Mouse (Mus musculus) skeletal muscle tissue, adult 2 months (tissue): ENCODE measurements around the gene Cnot10.

Experiments used
- DNase-seq: peaks from one replicate; pipeline ENCODE4 v3.0.0-alpha.2; 2012; ENCODE audit warnings: low read depth, low spot score

The Cnot10 gene

DNA sequence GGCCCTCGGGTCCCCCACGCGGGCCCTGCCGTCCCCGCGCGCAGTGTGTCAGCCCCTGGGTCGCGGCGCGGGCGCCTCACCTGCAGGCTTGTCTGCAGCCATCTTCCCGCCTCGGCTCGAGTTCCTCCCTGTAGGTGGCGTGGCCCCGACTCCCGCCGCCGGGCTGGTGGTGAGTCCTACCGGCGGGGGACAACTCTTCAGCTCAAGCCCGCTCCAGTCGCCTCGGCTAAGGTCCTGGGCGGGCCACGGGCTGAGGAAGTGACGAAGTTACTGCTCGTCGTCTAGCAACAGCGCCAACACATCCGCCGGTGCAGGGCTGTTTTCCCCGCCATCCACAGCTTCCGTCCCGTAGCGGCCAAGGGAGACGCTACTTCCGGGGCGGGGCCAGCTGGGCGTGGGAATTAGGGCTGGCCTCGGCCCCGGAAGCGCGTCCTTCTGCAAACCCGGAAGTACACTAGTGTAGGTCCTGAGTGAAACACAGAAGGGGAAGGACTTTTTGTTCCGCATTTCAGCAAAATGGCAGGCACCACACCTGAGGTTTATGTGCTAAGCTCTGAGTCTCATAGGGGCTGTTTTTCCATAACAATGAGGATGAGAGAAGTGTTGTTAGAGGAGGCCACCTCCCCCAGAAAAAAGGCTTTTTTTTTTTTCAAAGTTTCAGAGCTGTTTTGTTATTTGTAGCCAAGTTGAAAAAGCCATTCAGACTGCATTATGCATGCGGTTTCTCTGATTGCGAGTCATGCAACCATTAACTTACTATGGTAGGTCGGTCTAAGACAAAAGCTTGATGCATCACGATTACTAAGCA lies at the start of gene Cnot10:
TSS of gene Cnot10 (minus strand) at position 346 of the 808 bp plus-strand sequence.
- peak; percentile 98 for DNase-seq

DNA sequence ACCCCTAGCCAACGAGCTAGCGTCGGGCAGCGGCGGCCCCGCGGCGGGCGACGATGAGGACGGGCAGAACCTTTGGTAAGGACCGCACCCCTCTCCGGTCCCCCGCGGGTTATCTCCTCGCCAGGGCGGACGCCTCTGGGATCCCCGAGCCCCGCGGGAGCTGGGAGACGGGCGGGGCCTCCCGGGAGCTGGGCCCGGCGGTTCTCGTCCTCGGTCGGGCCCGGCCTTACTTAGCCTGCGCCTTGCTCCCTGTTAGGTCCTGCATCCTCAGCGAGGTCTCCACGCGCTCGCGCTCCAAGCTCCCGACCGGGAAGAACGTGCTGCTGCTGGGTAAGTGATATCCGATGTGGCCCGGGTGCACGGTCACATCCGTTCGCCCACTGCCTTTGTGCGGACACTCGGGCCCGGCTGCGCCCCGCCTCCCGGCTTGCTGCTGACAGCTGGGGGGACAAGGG lies 49.0 kb upstream of the Cnot10 start:
- DNase-seq, result peak; percentile 25

DNA sequence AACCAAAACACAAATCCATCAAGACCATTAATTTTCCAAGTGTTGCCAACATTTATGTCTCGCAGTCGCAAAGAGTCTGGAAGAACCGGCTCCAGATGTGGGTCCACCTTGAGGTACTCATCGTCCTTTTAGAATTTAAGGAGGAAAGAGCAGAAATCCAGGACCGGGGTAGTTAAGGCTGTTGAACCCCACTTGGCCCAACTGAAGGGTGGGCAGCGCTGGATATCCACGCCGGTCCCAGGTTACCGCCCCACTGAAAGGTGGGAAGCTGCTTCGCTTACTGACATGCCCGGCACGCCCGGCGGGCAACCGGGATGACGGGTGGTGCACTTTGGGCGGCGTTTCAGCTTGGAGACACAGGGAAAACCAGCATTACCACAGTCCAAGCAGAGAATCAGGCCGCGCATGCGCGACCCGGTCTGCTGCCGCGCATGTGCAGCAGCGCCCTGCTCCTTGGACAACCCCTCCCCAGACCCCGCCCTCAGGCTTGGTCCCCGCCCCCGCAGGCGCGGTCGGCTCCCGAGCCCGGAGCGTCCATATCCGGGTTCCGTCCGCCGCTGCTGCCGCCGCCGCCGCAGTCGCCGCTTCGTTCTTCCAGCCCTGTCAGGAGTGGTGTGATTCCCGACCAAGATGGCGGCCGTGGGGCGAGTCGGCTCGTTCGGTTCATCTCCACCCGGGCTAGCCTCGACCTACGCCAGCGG lies 48.4 kb upstream of the Cnot10 start, which contains the start of gene Dync1li1:
TSS of gene Dync1li1 (plus strand) at position 539 of the 701 bp plus-strand sequence.
- peak; percentile 98 for DNase-seq

DNA sequence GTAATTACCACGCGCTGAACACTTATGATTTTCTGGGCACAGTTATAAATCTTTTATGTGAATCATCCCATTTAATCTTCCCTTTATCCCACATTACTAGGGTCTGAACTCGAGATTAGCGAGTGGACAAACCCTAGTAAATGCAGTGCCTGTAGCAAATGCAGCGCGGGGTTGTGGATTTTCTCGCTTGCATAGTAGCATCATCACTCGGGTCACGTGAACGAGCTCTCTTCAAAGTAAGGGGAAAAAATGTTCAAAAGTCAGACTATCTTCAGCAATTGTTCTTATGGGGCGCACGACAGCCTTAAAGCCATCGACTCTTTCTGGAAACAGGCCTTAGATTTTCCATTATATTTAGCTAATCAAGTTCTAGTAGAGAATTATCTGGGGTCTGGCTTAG lies 47.7 kb upstream of the Cnot10 start:
- no peak for DNase-seq

DNA sequence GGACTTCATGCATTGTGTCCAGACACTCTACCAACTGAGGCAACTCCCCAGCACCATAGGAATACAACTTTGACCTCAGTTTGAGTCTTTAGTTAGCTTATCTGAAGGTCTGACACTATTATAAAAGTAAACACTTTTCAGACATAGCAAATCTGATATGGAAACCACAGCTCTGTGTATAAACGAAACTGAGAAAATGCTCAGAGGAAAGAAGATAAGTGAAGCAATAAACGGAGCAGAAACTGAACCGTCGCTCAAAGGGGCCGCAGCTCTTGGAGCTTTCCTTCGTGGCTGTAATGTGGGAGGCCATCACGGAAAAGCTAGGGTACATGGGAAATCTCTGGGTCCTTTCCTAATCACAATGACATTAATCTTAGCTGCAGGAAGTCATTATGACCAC lies 46.3 kb upstream of the Cnot10 start:
- DNase-seq, result no peak

DNA sequence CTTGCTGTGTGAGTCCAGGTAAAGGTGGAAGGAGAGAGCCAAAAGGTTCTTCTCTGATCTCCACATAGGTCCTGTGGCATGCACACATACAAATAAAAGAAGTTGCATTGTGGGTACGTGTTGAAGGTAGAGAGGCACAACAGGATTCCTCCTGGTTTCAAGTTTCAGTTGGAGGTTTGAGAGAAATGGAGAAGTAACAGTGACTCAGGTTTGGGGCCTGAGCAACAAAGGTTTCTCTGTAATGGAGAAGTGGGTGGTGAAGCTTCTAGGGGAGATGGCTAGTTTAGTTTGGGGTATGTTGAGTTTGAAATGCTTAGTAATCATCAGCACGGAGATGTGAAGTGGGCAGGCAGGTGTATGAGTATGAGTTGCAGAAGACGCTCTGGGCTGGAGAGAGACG lies 42.2 kb upstream of the Cnot10 start:
- DNase-seq, result no peak

DNA sequence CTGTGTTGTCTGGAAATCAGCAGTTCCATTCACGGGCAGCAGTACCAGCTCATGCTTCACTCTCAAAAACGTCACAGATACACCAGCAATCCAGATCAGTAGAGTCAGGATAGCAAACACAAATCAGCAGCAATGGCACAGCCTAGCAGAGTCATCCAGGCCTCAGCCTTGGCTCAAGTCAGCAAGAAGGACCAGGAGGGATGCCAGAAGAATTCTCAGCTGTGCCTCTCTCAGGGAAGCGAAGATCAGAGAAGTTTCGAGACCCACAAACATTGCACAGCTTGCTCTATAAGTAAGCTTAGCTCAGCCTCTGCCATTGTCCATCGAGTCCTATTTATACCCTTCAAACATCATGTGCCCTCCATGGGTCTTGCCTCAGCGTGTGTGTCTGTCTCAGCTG lies 40.5 kb upstream of the Cnot10 start:
- DNase-seq, result no peak

DNA sequence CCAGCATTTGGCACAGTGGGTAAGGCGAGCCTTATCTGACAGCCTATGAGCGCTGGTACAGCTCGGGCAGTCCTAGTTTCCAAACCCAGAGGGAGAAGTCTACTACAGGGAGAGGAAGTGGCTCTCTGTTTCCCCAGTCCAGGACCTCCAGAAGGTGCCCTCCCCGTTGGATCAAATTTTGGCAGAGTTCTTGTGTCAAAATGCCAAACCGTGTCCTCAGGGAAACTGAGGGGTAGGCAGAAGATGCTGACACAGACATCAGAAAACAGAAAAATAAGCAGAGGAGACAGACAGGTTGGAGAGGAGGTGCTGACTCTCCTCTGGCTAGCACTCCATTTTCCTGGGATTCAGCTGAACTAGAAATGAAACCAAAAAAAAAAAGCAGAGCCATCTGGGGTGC lies 40.0 kb upstream of the Cnot10 start:
- DNase-seq, result no peak

DNA sequence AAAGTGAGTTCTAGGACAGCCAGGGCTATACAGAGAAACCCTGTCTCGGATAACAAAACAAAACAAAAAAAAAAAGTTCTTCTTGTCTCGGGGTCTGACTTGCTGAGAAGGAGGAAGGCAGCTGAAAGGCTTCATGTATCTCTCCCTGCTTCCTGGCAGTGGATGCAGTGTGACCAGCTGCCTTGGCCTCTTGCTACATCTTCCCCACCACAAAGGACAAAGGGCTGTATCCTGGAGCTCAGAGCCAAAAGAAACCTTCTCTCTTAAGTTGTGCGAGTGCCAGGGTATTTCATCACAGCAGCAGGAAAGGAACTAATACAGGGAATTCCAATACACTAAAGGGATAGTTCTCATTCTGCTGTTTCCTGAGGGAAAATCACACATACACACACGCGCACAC lies 38.6 kb upstream of the Cnot10 start:
- DNase-seq, result no peak

DNA sequence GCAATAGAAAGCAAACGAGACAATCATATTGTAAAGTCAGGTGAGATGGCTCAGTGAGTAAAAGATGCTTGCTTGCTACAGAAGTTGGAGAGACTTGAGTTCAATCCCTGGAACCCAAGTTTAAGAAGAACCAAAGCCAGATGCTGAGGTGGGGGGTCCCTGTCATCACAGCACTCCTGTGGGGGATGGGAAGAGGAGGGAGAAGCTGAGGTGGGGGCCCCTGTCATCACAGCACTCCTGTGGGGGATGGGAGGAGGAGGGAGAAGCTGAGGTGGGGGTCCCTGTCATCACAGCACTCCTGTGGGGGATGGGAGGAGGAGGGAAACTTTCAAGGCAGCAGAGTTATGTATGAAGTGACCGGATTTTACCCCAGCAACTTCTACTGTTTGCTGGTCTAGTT lies 33.6 kb upstream of the Cnot10 start:
- no peak for DNase-seq

DNA sequence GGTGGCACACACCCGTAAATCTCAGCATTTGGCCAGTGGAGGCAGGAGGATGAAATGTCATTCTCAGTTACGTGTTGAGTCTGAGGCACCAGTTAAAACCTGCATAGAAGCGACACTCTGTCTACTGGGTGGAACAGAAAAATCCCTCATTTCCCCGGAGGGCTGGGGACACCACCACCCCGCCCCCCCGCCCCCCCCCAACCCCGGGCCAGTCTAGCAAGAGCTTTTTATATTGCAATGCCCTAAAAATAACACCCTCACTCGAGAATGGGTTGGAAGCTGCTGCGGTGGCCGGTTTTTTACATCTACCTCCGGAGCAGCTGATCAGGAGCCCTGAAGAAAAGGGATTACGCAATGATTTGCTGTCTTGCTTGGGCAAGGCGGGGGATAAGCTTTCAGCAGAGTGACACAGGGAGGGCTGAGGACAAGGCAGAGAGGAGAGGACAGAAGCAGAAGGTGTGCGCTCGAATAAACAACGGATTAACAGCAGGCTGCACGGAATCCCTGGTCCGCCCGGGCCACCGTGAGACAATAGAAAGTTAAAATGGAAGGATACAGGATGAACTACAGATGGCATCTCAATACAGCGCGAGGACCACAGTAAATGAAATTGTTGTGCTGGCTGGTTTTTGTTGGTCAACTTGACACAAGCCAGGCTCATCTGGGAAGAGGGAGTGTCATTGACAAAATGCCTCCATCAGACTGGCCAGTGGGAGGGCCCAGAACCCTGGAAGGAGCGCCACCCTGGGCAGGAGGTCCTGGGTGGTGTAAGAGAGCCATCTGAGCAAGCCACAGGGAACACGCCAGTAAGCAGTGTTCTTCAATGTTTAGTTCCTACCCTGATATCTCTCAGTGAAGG lies 32.9 kb upstream of the Cnot10 start:
- peak; percentile 34 for DNase-seq

DNA sequence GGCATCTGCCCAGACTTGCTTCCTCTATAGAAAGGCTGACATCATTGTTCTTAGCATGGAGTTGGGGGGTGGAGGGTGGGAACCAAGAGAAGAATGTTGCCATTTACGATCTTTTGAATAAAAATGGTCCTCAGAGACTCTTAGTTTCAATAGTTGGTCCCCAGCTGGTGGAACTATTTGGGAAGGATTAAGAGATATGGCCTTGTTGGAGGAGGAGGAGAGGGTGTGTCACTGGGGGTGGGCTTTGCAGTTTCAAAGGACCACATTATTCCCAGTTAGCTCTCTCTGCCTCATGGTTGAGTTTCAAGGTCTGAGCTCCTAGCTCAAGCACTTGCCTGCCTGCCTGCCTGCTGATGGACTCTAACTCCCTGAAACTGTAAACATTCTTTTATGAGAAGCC lies 32.0 kb upstream of the Cnot10 start:
- DNase-seq, result no peak

DNA sequence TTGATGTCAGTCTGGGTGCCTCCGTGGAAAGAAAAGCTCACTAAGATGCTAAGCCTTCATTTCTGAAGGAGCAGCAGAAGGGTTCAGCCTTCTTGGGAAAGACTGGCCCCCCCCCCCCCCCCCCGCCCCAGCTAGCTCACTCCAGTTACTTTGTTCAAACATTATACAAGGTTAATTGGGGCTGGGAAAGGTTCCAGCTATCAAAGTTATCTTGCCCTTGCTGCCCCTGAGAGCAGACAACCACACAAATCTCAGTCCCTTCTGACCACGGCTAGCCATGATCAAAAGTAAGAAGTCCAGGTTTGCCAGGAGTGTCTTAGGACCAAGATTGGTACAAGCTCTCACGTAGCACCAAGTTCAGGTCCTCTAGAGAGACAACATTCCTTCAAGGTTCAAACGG lies 29.0 kb upstream of the Cnot10 start:
- DNase-seq, result no peak

DNA sequence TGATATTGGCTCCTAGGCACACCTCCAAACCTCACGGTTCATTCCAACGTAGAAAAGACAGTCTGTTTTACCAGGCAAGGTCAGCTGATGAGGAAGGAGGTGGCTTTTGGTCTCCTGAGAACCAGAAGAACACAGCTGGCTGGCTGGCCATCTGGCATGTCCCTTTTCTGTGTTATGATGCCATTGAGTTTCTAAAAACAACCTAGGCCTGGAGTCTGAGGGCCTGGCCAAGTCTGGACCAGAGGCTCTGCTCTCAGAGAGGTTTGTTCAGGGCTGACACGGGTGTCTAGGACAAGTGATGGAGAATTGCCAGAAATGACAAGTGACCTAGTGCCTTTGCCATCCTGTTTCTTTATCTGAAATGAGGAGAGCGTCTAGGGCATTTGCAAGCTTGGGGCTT lies 28.1 kb upstream of the Cnot10 start:
- peak; percentile 23 for DNase-seq

DNA sequence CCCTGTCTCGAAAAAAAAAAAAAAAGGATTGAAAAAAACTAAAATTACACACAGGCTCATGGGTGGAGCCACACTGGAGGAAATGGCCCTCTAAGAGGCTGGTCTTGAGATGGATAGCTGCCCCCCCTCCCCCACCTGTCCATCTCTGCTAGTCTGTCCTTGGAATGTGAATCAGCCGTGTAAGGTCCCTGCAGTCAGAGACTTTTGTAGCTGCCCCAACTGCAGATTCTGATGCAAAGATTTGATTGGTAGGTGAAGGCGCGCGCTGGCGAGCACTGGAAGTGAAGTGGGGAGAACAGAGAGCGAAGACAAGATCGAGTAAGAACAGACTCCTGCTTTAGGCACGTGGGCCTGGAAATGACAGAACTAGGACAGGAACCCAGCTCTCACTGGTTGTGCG lies 26.9 kb upstream of the Cnot10 start:
- DNase-seq, result no peak

DNA sequence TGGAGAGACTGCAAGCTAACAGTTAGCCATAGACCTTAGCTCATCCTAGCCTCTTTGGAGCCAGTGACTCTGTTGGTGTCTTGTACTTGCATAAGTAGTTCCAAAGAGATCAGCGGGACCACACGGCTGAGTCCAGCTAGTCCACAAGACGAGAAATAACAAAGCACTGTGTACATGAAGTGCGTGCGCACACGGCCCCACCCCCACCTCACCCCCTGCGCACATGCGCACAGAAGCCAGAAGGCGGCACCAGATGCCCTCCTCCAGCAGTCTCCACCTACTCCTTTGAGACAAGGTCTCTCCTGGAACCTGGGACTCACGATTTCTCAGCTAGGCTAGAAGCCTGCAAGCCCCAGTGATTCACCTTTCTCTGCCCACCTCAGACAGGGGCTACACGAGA lies 23.8 kb upstream of the Cnot10 start:
- DNase-seq, result no peak

DNA sequence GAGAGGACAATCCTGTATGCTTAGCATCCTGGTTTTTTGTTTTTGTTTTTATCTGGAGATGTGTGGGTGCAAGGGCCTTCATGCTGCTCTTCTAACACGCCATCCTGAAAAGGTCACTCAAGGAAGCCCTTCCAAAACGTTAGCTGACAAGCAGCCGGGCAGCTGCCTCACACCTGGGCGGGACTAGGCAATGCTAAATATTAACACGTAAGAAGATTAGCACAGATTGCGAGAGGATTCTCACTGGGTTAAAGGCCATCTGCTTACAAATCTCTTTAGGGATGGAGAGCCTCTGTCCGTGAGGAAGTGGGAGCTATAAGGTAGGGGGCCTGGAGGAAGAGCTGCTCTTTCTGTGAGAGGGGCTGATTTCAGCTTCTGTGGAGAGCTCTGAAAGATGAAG lies 22.0 kb upstream of the Cnot10 start:
- DNase-seq, result no peak

DNA sequence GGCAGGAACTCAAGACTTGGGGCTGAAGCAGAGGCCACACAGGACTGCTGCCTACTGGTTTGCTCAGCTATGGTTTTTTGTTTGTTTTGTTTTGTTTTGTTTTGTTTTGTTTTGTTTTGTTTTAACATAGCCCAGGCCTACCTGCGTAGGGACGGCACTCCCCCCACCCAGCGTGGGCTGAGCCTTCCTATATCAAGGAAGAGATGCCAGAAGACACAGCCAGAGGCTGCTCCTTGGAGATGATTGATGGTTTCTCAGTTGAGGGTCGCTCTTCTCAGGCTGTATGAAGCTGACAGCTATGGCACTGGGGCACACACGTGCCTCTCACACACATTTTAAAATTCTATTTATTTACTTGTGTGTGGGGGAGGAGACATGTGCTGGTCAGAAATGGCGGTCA lies 21.0 kb upstream of the Cnot10 start:
- DNase-seq, result no peak

DNA sequence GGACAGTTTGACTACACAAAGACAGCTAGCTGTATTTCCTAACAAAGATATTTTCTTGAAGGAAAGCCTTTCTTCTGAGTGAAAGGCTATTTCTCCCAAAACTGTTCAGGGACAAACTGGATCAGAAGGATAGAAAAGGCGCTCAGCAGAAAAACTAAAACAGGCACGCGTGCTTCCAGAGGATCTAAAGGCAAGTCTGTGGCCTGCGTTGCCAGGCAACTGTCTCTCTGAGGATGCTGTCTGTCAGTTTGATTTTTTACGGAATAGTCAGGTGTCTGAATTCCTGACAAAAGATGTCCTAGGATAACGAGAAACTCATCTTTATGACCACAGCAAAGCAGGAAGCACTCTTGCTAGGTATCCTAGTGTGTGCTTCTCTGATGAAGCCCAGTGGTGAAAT lies 20.5 kb upstream of the Cnot10 start:
- no peak for DNase-seq

DNA sequence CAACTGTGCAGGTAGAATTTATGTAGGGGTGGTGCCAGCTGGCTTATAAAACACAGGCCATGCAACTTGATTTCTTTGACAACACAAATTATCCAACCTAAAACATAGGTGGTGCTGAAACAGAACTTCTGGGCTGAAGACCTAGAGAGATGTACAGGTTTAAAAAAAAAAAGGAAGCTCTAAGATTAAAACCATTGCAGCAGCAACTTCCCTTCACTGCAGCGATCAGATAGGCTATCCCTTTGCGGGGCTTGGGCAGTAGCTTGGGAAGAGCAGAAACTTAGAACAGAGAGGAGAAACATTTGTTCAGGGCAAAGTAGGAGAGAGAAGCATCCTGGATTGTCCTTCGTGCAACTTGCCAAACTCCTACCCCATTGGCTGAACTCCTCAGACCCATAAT lies 16.7 kb upstream of the Cnot10 start:
- no peak for DNase-seq

DNA sequence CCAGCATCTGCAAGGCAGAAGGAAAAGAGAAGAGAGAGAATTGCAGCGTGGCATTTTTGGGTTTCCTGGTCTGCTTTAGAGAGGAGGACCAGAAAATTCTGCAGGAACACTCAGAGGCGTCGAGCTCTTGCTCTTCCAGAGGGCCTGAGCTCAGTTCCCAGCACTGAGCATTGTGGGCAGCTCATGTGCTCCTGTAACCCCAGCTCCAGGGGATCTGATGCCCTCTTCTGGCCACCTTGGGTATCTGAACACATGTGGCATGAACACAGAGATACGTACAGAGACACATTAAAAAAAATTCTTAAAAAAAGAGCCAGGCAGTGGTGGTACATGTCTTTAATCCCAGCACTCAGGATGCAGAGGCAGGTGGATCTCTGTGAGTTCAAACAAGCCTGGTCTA lies 15.4 kb upstream of the Cnot10 start:
- no peak for DNase-seq

DNA sequence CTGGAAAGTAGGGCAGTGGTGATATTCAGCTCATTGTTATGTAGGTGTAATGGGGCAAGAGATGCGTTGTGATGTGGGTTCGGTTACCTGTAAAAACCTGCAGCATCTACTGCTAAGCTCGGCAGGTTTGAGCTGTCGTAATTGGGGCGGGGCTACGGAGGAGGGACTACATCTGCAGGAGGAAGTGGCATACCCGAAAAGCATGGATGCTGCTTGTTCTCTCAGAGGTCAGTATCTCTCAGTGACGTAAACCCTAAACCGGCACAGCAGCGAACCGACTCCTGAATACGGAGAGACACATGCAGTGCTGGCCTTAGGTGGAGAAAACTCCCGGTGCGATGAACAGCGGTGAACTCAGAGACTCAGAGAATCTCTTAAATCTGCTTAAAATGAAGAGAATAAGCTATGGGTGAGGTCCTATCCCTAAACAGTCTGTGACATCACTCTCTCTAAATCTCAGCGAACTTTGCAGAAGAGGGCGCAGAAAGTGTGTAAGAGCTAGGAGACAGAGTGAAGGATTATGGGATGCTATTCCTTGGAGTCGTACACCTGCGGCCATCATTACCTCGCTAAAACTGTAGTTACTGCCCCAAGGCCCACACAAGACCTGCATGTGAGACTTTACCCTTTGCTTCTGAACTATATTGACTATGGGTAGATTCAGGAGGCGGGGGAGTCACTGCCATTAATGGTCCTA lies 11.1 kb upstream of the Cnot10 start:
- no peak for DNase-seq
